Mouse (Mus musculus) CH12.LX (cell line): ENCODE data around the gene Kcnk15. TPM values are rescaled to one million over a fixed set of nuclear protein-coding genes. Genes with fewer than 3 reads are reported as not detected.

ENCODE experiments used
- DNase-seq: peaks from one replicate; pipeline ENCODE4 v3.0.0-alpha.2; 2013; ENCODE audit errors: extremely low read depth
- H3K27ac ChIP-seq: 2 replicates; pipeline ENCODE4 v1.5.1; 2012; ENCODE audit warnings: low read depth, mild to moderate bottlenecking, control low read depth, moderate library complexity; ENCODE audit not compliant: insufficient read depth
- H3K27me3 ChIP-seq: replicated peaks from 2 replicates; pipeline ENCODE3; 2012; ENCODE audit warnings: inconsistent platforms
- H3K36me3 ChIP-seq, 2 experiments: replicated peaks in 1 of 2; 2 replicates each; pipeline versions ENCODE3 to v1.6.1; 2012; ENCODE audit warnings: inconsistent platforms in 1 of 2, low read length in 1 of 2, mild to moderate bottlenecking in 1 of 2, mixed read lengths in 1 of 2, moderate library complexity in 1 of 2; ENCODE audit not compliant: control insufficient read depth in 1 of 2, insufficient read depth in 1 of 2
- H3K4me1 ChIP-seq, 2 experiments: 2 replicates each; pipeline ENCODE4 v1.6.1; 2012; ENCODE audit warnings: inconsistent platforms in 1 of 2, moderate library complexity in 1 of 2; ENCODE audit not compliant: insufficient read depth in 2 of 2, control insufficient read depth in 1 of 2
- H3K4me2 ChIP-seq: 2 replicates; pipeline ENCODE4 v1.6.1; 2012; ENCODE audit warnings: low read depth, mild to moderate bottlenecking, control low read depth; ENCODE audit not compliant: poor library complexity, insufficient read depth, severe bottlenecking
- H3K4me3 ChIP-seq, 3 experiments: fragments of 150-350 bp in 1 of 3; sonication (generic) in 1 of 3; replicated peaks in 1 of 3; 2 replicates each; pipeline versions ENCODE3 to v1.5.1; 2011 to 2012; ENCODE audit warnings: low read depth in 2 of 3, low read length in 2 of 3, mild to moderate bottlenecking in 2 of 3, moderate library complexity in 2 of 3, control low read depth in 1 of 3, improper control_type of control experiment in 1 of 3, inconsistent platforms in 1 of 3, mixed read lengths in 1 of 3; ENCODE audit not compliant: poor library complexity in 1 of 3
- H3K79me2 ChIP-seq: replicated peaks from 2 replicates; pipeline ENCODE4 v1.6.1; 2012; ENCODE audit warnings: mild to moderate bottlenecking, moderate library complexity; ENCODE audit not compliant: control insufficient read depth, poor library complexity, insufficient read depth, severe bottlenecking; ENCODE audit errors: extremely low read depth
- H3K9ac ChIP-seq: 2 replicates; pipeline ENCODE4 v1.6.1; 2012; ENCODE audit warnings: low read depth, mild to moderate bottlenecking, control low read depth, moderate library complexity; ENCODE audit not compliant: insufficient read depth
- H3K9me3 ChIP-seq: replicated peaks from 2 replicates; pipeline ENCODE3; 2012; ENCODE audit warnings: low read length, inconsistent platforms, mixed read lengths
- CHD1 ChIP-seq: IDR thresholded peaks from 2 replicates; pipeline ENCODE4 v1.6.1; 2012; ENCODE audit warnings: low read depth, low read length, improper control_type of control experiment, inconsistent platforms
- JUND ChIP-seq: conservative IDR thresholded peaks from 2 replicates; pipeline ENCODE4 v1.6.1; 2011; ENCODE audit warnings: low read depth, low read length, improper control_type of control experiment
- MEF2A ChIP-seq: IDR thresholded peaks from 2 replicates; pipeline ENCODE4 v1.6.1; 2014; ENCODE audit warnings: low read depth, mild to moderate bottlenecking, inconsistent platforms, low read length, improper control_type of control experiment, borderline replicate concordance
- MXI1 ChIP-seq: IDR thresholded peaks from 2 replicates; pipeline ENCODE4 v1.6.1; 2011; ENCODE audit warnings: mild to moderate bottlenecking, low read depth, low read length, improper control_type of control experiment
- PAX5 ChIP-seq: IDR thresholded peaks from 2 replicates; pipeline ENCODE4 v1.6.1; 2012; ENCODE audit warnings: low read length, inconsistent platforms, mixed read lengths
- SIN3A ChIP-seq: IDR thresholded peaks from 2 replicates; pipeline ENCODE4 v1.6.1; 2012; ENCODE audit warnings: low read length, improper control_type of control experiment, inconsistent platforms
- UBTF ChIP-seq: IDR thresholded peaks from 2 replicates; pipeline ENCODE4 v1.6.1; 2012; ENCODE audit warnings: low read depth, mild to moderate bottlenecking, inconsistent platforms, low read length, improper control_type of control experiment, moderate library complexity
- USF1 ChIP-seq: IDR thresholded peaks from 2 replicates; pipeline ENCODE4 v1.6.1; 2014; ENCODE audit warnings: low read depth, mild to moderate bottlenecking, inconsistent platforms, low read length, improper control_type of control experiment
- ZMIZ1 ChIP-seq: IDR thresholded peaks from 2 replicates; pipeline ENCODE4 v1.6.1; 2012; ENCODE audit warnings: low read depth, mild to moderate bottlenecking, inconsistent platforms, low read length, improper control_type of control experiment
- dilution Hi-C: fragments of 300-500 bp; cut with MboI; formaldehyde crosslinking; loops from 2 replicates; pipeline ENCODE4 v1.14.3; 2020; ENCODE audit warnings: low sequenced_read_pairs; ENCODE audit not compliant: extremely low pct_unique_long_range_greater_than_20kb, extremely low pct_ligation_motif_present
- in situ Hi-C: fragments of 300-500 bp; cut with MboI; formaldehyde crosslinking; loops from 3 replicates; pipeline ENCODE4 v1.14.3; 2019; ENCODE audit warnings: low sequenced_read_pairs, low pct_ligation_motif_present, low pct_unique_long_range_greater_than_20kb, mixed read lengths
- polyA plus RNA-seq: library from polyadenylated mRNA; unstranded; fragments of >175 nt; gene quantifications from 2 replicates; pipeline ENCODE4 v1.2.1, GENCODE M21; 2012; ENCODE audit warnings: low read depth; ENCODE audit not compliant: insufficient read length
- total RNA-seq, 2 experiments: library from RNA; depleted of rRNA; stranded (reverse); fragments of 300-350 nt in 1 of 2; fragments of >200 nt in 1 of 2; gene quantifications; 2 replicates each; pipeline ENCODE4 v1.2.3; 2012 to 2014

Kcnk15 gene
- total and polyA plus RNA-seq, 3 experiments: not detected

GRCm38 (mm10) chr2:163903461-163903860 lies 50.0 kb downstream of the Kcnk15 start:
- Histone ChIP-seq H3K4me1 (no peaks in the 10 kb centered on the region), H3K27me3 (peaks cover 93% of the 10 kb centered on the region), H3K9ac (no peak overlapping the region), H3K4me2 (no peak overlapping the region), H3K27ac (no peak overlapping the region), H3K36me3 (no peaks in the 10 kb centered on the region), H3K79me2 (no peaks in the 10 kb centered on the region), H3K4me3 (no peak overlapping the region), H3K9me3 (no peaks in the 10 kb centered on the region)
- in situ Hi-C loops (no loop called here), dilution Hi-C loops (no loop called here)
- TF ChIP-seq MEF2A (no peak), ZMIZ1 (no peak), PAX5 (no peak)
- no peak for DNase-seq

- in situ Hi-C loops: no loop called here
- TF ChIP-seq CHD1 (no peak), JUND (no peak)
- Histone ChIP-seq H3K36me3 (no peaks in the 10 kb centered on the region), H3K27me3 (peaks cover 90% of the 10 kb centered on the region), H3K4me3 (no peak overlapping the region), H3K27ac (no peak overlapping the region), H3K4me2 (no peak overlapping the region), H3K9me3 (no peaks in the 10 kb centered on the region), H3K79me2 (no peaks in the 10 kb centered on the region), H3K4me1 (no peaks in the 10 kb centered on the region), H3K9ac (no peak overlapping the region)
- dilution Hi-C loops: no loop called here
- DNase-seq: no peak
These were observed 50.9 kb downstream of the Kcnk15 start for GRCm38 (mm10) chr2:163904323-163904722.

- Histone ChIP-seq H3K27me3 (peaks cover 88% of the 10 kb centered on the region), H3K4me1 (no peaks in the 10 kb centered on the region), H3K27ac (no peak overlapping the region), H3K9me3 (no peaks in the 10 kb centered on the region), H3K79me2 (no peaks in the 10 kb centered on the region), H3K4me3 (no peak overlapping the region), H3K4me2 (no peak overlapping the region), H3K9ac (no peak overlapping the region), H3K36me3 (no peaks in the 10 kb centered on the region)
- in situ Hi-C loops (no loop called here), dilution Hi-C loops (no loop called here)
- TF ChIP-seq CHD1 (no peak), SIN3A (no peak), UBTF (no peak), USF1 (no peak), MXI1 (no peak)
- DNase-seq: no peak
These were observed 53.7 kb downstream of the Kcnk15 start for GRCm38 (mm10) chr2:163907131-163907530.

Other genes starting within 250 kb of the Kcnk15 start
- 345 and 358 TPM in 2 replicates for gene Serinc3, start 208.5 kb upstream of the Kcnk15 start, total RNA-seq (2012; rRNA removed)
- 411 and 467 TPM in 2 replicates for gene Serinc3, start 208.5 kb upstream of the Kcnk15 start, total RNA-seq (2014; rRNA removed)
- gene Serinc3, start 208.5 kb upstream of the Kcnk15 start, polyA plus RNA-seq: 493 and 611 TPM in 2 replicates
- gene Pkig, start 195.3 kb upstream of the Kcnk15 start, total RNA-seq (2012; rRNA removed): 225 and 253 TPM in 2 replicates
- gene Pkig, start 195.3 kb upstream of the Kcnk15 start, total RNA-seq (2014; rRNA removed): 227 and 228 TPM in 2 replicates
- 364 and 473 TPM in 2 replicates for gene Pkig, start 195.3 kb upstream of the Kcnk15 start, polyA plus RNA-seq
- 18.0 and 23.4 TPM in 2 replicates for gene Ada, start 103.4 kb upstream of the Kcnk15 start, total RNA-seq (2012; rRNA removed)
- 21.8 and 24.0 TPM in 2 replicates for gene Ada, start 103.4 kb upstream of the Kcnk15 start, total RNA-seq (2014; rRNA removed)
- 19.9 and 21.1 TPM in 2 replicates for gene Ada, start 103.4 kb upstream of the Kcnk15 start, polyA plus RNA-seq
- gene Ccn5, start 32.8 kb upstream of the Kcnk15 start, total RNA-seq (2012; rRNA removed): 0.13 TPM in 1 of 2 replicates, not detected in the other
- gene Ccn5, start 32.8 kb upstream of the Kcnk15 start, total RNA-seq (2014; rRNA removed): not detected in 2 replicates
- not detected in 2 replicates for gene Ccn5, start 32.8 kb upstream of the Kcnk15 start, polyA plus RNA-seq
- not detected in 2 replicates for gene Rims4, start 65.0 kb downstream of the Kcnk15 start, total RNA-seq (2012; rRNA removed)
- gene Rims4, start 65.0 kb downstream of the Kcnk15 start, total RNA-seq (2014; rRNA removed): not detected in 2 replicates
- gene Rims4, start 65.0 kb downstream of the Kcnk15 start, polyA plus RNA-seq: not detected in 2 replicates
- 41.6 and 51.7 TPM in 2 replicates for gene Ywhab, start 141.3 kb downstream of the Kcnk15 start, total RNA-seq (2012; rRNA removed)
- gene Ywhab, start 141.3 kb downstream of the Kcnk15 start, total RNA-seq (2014; rRNA removed): 57.1 and 59.8 TPM in 2 replicates
- gene Ywhab, start 141.3 kb downstream of the Kcnk15 start, polyA plus RNA-seq: 157 and 159 TPM in 2 replicates
- 0.42 and 0.76 TPM in 2 replicates for gene Pabpc1l, start 171.8 kb downstream of the Kcnk15 start, total RNA-seq (2012; rRNA removed)
- 0.47 and 0.55 TPM in 2 replicates for gene Pabpc1l, start 171.8 kb downstream of the Kcnk15 start, total RNA-seq (2014; rRNA removed)
- 0.96 and 2.0 TPM in 2 replicates for gene Pabpc1l, start 171.8 kb downstream of the Kcnk15 start, polyA plus RNA-seq
- gene Stk4, start 216.7 kb downstream of the Kcnk15 start, total RNA-seq (2012; rRNA removed): 53.1 and 64.4 TPM in 2 replicates
- 50.9 and 51.4 TPM in 2 replicates for gene Stk4, start 216.7 kb downstream of the Kcnk15 start, total RNA-seq (2014; rRNA removed)
- 77.5 and 78.3 TPM in 2 replicates for gene Stk4, start 216.7 kb downstream of the Kcnk15 start, polyA plus RNA-seq
- 26.8 and 30.0 TPM in 2 replicates for gene Tomm34, start 217.5 kb downstream of the Kcnk15 start, total RNA-seq (2012; rRNA removed)
- 25.6 and 26.5 TPM in 2 replicates for gene Tomm34, start 217.5 kb downstream of the Kcnk15 start, total RNA-seq (2014; rRNA removed)
- 38.3 and 40.7 TPM in 2 replicates for gene Tomm34, start 217.5 kb downstream of the Kcnk15 start, polyA plus RNA-seq